Mouse (Mus musculus): ENCODE measurements at regions not wholly inside any gene's neighbourhood (a gene's known extent, or its start where the extent isn't known, plus 50 kb on each side); places are given as distances from the start of the nearest gene placed in this dataset.
A peak's percentile ranks its signal among the peaks of the same experiment; 100 is the strongest.

GRCm38 (mm10) chr17:9845451-9846075 lies 176.0 kb upstream of the Pabpc6 start:
- ATAC-seq (replicated peaks in 1 of 2; ENCODE audit: insufficient read depth in 1 of 2, low FRiP score in 2 of 2, low TSS enrichment in 1 of 2, low read depth in 1 of 2, poor library complexity in 2 of 2, severe bottlenecking in 2 of 2): no peak

- no peak for ATAC-seq (replicated peaks in 1 of 2; ENCODE audit: insufficient read depth in 1 of 2, low FRiP score in 2 of 2, low TSS enrichment in 1 of 2, low read depth in 1 of 2, poor library complexity in 2 of 2, severe bottlenecking in 2 of 2)
Observed at GRCm38 (mm10) chr17:9841103-9841502, 171.6 kb upstream of the Pabpc6 start.

DNA sequence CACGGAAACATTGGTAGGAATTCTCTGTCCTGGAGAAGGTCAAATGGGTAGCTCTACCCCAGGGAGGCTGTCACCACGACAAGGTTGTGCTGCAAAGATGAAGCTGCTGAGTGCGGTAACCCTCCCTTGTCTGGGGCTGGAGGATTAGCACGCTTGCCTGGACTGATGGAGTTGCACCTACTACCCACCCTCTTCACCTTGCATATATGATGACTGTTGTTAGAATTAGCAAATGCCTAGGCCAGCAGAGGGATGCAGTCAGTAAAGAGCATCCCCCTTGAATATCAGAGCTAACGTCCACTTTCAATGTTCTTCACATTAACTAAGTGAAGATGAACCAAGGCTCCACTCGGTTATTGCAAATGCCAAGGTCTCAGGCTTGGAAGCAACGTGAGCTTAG lies 169.7 kb upstream of the Pabpc6 start:
- no peak for ATAC-seq (replicated peaks in 1 of 2; ENCODE audit: insufficient read depth in 1 of 2, low FRiP score in 2 of 2, low TSS enrichment in 1 of 2, low read depth in 1 of 2, poor library complexity in 2 of 2, severe bottlenecking in 2 of 2)

- no peak for ATAC-seq (replicated peaks in 1 of 2; ENCODE audit: insufficient read depth in 1 of 2, low FRiP score in 2 of 2, low TSS enrichment in 1 of 2, low read depth in 1 of 2, poor library complexity in 2 of 2, severe bottlenecking in 2 of 2)
Observed at GRCm38 (mm10) chr17:9836995-9837842, 167.7 kb upstream of the Pabpc6 start.

DNA sequence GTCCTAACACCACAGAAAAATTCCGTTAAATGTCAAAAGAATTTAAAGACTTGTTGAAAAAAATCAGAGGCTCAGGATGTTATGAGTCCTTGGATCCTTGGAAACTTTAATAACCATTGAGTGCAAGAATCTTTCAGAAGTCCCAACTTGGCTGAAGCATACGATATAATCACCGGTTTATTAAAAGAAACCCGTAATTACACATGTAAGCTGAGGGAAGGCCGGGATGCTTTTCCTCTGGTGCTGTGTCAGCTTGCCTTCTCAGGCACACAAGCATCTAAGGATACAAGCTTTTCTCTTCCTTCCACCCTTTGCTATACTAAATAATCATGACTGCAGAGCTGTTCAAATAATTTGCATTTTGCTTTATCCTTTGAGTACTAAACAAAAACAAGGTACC lies 160.4 kb upstream of the Pabpc6 start:
- ATAC-seq (replicated peaks in 1 of 2; ENCODE audit: insufficient read depth in 1 of 2, low FRiP score in 2 of 2, low TSS enrichment in 1 of 2, low read depth in 1 of 2, poor library complexity in 2 of 2, severe bottlenecking in 2 of 2): no peak

DNA sequence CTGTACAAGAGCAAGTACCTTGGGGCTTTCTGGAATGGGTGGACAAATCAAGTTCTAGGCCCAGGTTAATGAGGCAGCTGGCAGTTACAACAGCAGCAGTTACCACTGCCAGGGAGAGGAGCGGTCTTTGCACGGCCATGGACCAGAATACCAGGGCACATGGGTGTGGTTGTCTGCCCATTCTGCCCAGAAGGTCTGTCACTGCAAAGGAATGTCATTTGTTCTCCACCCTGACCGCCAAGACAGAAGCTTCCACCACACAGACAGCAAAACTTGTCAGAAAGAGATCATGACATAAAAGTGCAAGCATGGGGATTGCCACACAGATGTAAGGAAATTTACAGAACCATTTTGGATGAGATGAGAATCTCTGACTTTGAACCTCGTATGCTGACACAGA lies 151.8 kb upstream of the Pabpc6 start:
- ATAC-seq (replicated peaks in 1 of 2; ENCODE audit: insufficient read depth in 1 of 2, low FRiP score in 2 of 2, low TSS enrichment in 1 of 2, low read depth in 1 of 2, poor library complexity in 2 of 2, severe bottlenecking in 2 of 2): no peak

DNA sequence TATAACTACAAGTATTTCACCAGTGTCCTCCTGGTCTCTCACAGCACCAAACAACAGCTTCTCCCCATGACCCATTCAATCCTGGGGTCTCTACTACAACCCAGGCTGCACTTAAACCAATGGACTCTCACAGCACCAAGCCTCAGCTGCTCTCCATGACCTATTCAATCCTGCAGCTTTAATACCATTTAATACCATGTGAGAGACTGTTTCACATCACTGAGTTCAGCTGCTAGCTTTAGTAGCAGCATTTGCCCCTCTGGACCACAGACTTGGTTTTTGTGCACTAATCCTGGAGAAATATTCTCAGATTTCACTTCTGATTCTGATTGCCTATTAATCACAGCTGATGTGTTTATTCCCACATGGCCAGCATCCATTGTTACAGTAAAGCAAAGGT lies 147.5 kb upstream of the Pabpc6 start:
- no peak for ATAC-seq (replicated peaks in 1 of 2; ENCODE audit: insufficient read depth in 1 of 2, low FRiP score in 2 of 2, low TSS enrichment in 1 of 2, low read depth in 1 of 2, poor library complexity in 2 of 2, severe bottlenecking in 2 of 2)

GRCm38 (mm10) chr17:9797069-9797468 lies 127.6 kb upstream of the Pabpc6 start:
- no peak for ATAC-seq (replicated peaks in 1 of 2; ENCODE audit: insufficient read depth in 1 of 2, low FRiP score in 2 of 2, low TSS enrichment in 1 of 2, low read depth in 1 of 2, poor library complexity in 2 of 2, severe bottlenecking in 2 of 2)

- no peak for ATAC-seq (replicated peaks in 1 of 2; ENCODE audit: insufficient read depth in 1 of 2, low FRiP score in 2 of 2, low TSS enrichment in 1 of 2, low read depth in 1 of 2, poor library complexity in 2 of 2, severe bottlenecking in 2 of 2)
Observed at GRCm38 (mm10) chr17:9796225-9796988, 126.9 kb upstream of the Pabpc6 start.

DNA sequence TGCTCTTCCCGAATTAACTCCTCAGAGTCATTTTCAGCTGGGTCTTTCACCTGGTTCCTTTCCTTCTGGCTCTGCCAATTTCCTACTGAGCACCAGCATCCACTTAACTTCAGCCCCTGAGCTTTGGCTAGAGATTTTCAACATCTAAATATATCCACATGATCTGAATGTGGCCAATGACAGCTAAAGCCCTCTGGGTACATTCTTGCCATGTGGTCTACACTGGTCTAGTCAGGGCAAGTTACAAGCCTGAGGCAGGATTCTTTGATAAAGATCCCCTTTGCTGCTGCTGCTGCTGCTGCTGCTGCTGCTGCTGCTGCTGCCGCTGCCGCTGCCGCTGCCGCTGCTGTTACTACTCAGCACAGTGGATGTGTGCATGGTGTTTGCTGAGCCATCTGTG lies 109.3 kb upstream of the Pabpc6 start:
- ATAC-seq (replicated peaks in 1 of 2; ENCODE audit: insufficient read depth in 1 of 2, low FRiP score in 2 of 2, low TSS enrichment in 1 of 2, low read depth in 1 of 2, poor library complexity in 2 of 2, severe bottlenecking in 2 of 2): no peak

- ATAC-seq (replicated peaks in 1 of 2; ENCODE audit: insufficient read depth in 1 of 2, low FRiP score in 2 of 2, low TSS enrichment in 1 of 2, low read depth in 1 of 2, poor library complexity in 2 of 2, severe bottlenecking in 2 of 2): no peak
Observed at GRCm38 (mm10) chr17:9777165-9777564, 107.6 kb upstream of the Pabpc6 start.

GRCm38 (mm10) chr17:9776286-9777016 lies 106.9 kb upstream of the Pabpc6 start:
- ATAC-seq (replicated peaks in 1 of 2; ENCODE audit: insufficient read depth in 1 of 2, low FRiP score in 2 of 2, low TSS enrichment in 1 of 2, low read depth in 1 of 2, poor library complexity in 2 of 2, severe bottlenecking in 2 of 2): no peak

GRCm38 (mm10) chr17:9775668-9776151 lies 106.2 kb upstream of the Pabpc6 start:
- ATAC-seq (replicated peaks in 1 of 2; ENCODE audit: insufficient read depth in 1 of 2, low FRiP score in 2 of 2, low TSS enrichment in 1 of 2, low read depth in 1 of 2, poor library complexity in 2 of 2, severe bottlenecking in 2 of 2): peak; percentile 48; a peak in 3 of 4 replicates

DNA sequence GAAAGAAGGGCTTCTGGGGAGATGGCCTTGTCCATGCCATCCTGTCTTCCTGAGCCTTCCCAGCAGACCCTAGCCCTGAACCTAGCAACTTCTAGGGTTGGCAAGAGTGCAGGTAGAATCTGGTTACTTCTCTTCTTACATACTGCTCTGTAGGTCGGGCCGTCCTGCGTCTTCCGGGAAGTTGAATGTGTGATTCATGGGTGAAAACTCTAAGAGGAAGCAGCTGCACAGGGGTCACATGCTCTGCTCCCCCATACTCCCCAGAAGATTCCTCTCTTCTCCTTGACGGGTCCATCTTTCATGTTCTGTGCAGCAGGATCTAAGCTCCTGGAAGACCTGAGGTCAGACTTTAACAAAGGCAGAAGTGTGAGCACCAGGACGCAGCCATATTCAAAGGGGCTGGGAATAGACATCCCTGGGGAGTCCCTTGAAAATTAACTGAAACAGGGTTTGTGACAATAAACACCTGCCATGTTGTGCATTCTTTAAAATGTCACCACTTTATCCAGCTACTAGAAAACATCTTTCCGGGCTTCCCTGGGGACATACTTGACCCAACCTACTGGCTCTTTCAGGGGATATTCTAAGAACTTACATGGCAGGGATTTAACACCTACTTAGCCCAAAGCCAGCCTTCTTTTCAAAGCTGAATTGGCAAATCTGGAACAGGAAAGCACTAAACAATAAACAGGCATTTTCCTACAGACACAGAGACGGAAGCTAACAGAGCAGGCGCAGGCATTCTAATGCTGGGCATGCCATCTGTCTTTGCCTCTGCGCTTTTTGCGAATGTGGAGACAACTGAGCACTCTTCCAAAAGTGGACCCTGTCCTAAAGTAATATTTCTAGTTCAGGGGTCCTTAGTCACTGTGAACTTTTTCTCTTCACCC lies 105.5 kb upstream of the Pabpc6 start:
- peak; percentile 23 to 28; a peak in 2 of 4 replicates for ATAC-seq (replicated peaks in 1 of 2; ENCODE audit: insufficient read depth in 1 of 2, low FRiP score in 2 of 2, low TSS enrichment in 1 of 2, low read depth in 1 of 2, poor library complexity in 2 of 2, severe bottlenecking in 2 of 2)

DNA sequence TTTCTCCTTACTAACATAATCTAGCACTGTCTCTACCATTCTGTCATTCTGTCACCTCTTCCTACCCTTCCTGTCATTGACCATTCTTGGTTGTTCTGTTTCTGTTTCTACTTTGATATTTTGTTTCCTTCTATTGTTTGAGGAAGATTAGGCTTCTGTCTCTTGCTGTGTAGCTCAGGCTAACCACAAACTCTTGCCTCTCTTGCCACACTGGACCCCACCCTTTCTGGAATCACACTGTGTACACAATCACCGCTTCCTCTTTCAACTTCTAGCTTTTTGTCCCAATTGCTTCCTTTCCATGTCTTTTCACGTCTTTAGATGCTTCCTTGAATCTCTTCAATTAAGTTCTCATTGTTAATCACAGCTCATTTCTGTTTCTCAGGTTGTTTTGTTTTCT lies 104.2 kb upstream of the Pabpc6 start:
- peak; percentile 75 to 82; a peak in 3 of 4 replicates for ATAC-seq (replicated peaks in 1 of 2; ENCODE audit: insufficient read depth in 1 of 2, low FRiP score in 2 of 2, low TSS enrichment in 1 of 2, low read depth in 1 of 2, poor library complexity in 2 of 2, severe bottlenecking in 2 of 2)

- peak in 1 of 2 experiments; percentile 61; a peak in 2 of 4 replicates for ATAC-seq (replicated peaks in 1 of 2; ENCODE audit: insufficient read depth in 1 of 2, low FRiP score in 2 of 2, low TSS enrichment in 1 of 2, low read depth in 1 of 2, poor library complexity in 2 of 2, severe bottlenecking in 2 of 2)
Observed at GRCm38 (mm10) chr17:9768275-9768674, 98.8 kb upstream of the Pabpc6 start.
